ENCODE assay signal across 26 mouse cellular contexts in the genomic region with DNA sequence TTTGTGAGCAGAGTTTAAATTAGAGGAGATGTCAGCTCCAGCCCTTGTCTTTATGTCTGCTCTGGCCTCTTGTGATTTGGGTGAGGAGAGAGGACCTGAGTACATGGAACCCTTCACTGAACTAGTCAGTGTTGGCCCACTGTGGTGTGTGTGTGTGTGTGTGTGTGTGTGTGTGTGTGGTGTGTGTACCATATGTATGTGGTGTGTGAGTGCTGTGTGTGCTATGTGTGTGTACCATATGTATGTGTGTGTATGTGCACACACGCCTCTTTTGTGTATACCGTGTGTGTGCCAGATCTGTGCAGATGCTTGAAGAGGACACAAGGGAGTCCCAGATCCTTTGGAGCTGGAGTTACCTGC. TPM values are rescaled to one million over a fixed set of nuclear protein-coding genes. Genes with fewer than 3 reads are reported as not detected.
DNase-seq lines count a peak whose midpoint lies in the region; ATAC-seq and TF ChIP-seq lines count a peak whose summit lies in the region.
"Had no signal": no experiment of that assay in that cellular context is flagged by ENCODE, and none has a peak within 500 bp of the region (broad histone marks: within the 10 kb centered on the region; RNA-seq: fewer than 3 reads in every experiment).

No protein-coding gene starts in this region.

- peaks cover 40% of the 10 kb centered on the region for H3K4me1 ChIP-seq in forebrain, embryonic 10.5 days
- no peaks in the 10 kb centered on the region for H3K4me1 ChIP-seq in forebrain, postnatal 0 days (ENCODE audit: insufficient read depth)
- peaks cover 15% of the 10 kb centered on the region for H3K4me1 ChIP-seq in forebrain, embryonic 16.5 days (replicated peaks; ENCODE audit: control insufficient read depth, insufficient read depth, low read length)
- H3K4me1 ChIP-seq in hindbrain, postnatal 0 days (ENCODE audit: insufficient read depth, low read length) = peaks cover 20% of the 10 kb centered on the region
- H3K4me1 ChIP-seq in neural tube, embryonic 13.5 days (replicated peaks) = peaks cover 41% of the 10 kb centered on the region
- H3K4me1 ChIP-seq: embryonic facial prominence, embryonic 15.5 days; limb, embryonic 12.5 days had no signal

- 81% methylated on average over 2 of the region's 2 CpGs for whole genome bisulfite sequencing in forebrain, embryonic 10.5 days
- WGBS in forebrain, postnatal 0 days = 66% methylated on average over 2 of the region's 2 CpGs
- WGBS in forebrain, embryonic 16.5 days = 78% methylated on average over 2 of the region's 2 CpGs
- WGBS in hindbrain, postnatal 0 days = 83% methylated on average over 2 of the region's 2 CpGs
- WGBS in neural tube, embryonic 13.5 days = 68% methylated on average over 2 of the region's 2 CpGs

- peak overlapping the region; percentile 57 for H3K27ac ChIP-seq in forebrain, embryonic 10.5 days
- no peak overlapping the region for H3K27ac ChIP-seq in forebrain, postnatal 0 days (ENCODE audit: low read depth, low read length)
- no peak overlapping the region for H3K27ac ChIP-seq in forebrain, embryonic 16.5 days (ENCODE audit: low read length)
- H3K27ac ChIP-seq in hindbrain, postnatal 0 days = peak overlapping the region; percentile 11; the same call in 1 of the 2 replicates
- peak overlapping the region; percentile 80 for H3K27ac ChIP-seq in neural tube, embryonic 13.5 days (replicated peaks)
- H3K27ac ChIP-seq: embryonic facial prominence, embryonic 15.5 days; gastrocnemius, adult 2 months; limb, embryonic 12.5 days; liver, embryonic 14.5 days had no signal

- H3K9ac ChIP-seq in forebrain, postnatal 0 days = no peak overlapping the region
- no peak overlapping the region for H3K9ac ChIP-seq in forebrain, embryonic 16.5 days (replicated peaks; ENCODE audit: low read depth, low read length)
- H3K9ac ChIP-seq in hindbrain, postnatal 0 days (replicated peaks; ENCODE audit: low read length) = no peak overlapping the region
- H3K9ac ChIP-seq in neural tube, embryonic 13.5 days = no peak overlapping the region
- H3K9ac ChIP-seq: embryonic facial prominence, embryonic 15.5 days; heart, embryonic 12.5 days; limb, embryonic 12.5 days; liver, embryonic 14.5 days had no signal

- peaks cover 51% of the 10 kb centered on the region for H3K27me3 ChIP-seq in forebrain, embryonic 10.5 days (ENCODE audit: poor library complexity, severe bottlenecking)
- H3K27me3 ChIP-seq in forebrain, postnatal 0 days (ENCODE audit: insufficient read depth, low read length) = no peaks in the 10 kb centered on the region
- H3K27me3 ChIP-seq in forebrain, embryonic 16.5 days (replicated peaks; ENCODE audit: control insufficient read depth, insufficient read depth, low read length) = no peaks in the 10 kb centered on the region
- no peaks in the 10 kb centered on the region for H3K27me3 ChIP-seq in hindbrain, postnatal 0 days (ENCODE audit: insufficient read depth, low read length)
- no peaks in the 10 kb centered on the region for H3K27me3 ChIP-seq in neural tube, embryonic 13.5 days
- H3K27me3 ChIP-seq: embryonic facial prominence, embryonic 15.5 days; limb, embryonic 12.5 days had no signal

- no peaks in the 10 kb centered on the region for H3K9me3 ChIP-seq in forebrain, embryonic 10.5 days
- no peaks in the 10 kb centered on the region for H3K9me3 ChIP-seq in forebrain, postnatal 0 days (ENCODE audit: low read length)
- H3K9me3 ChIP-seq in forebrain, embryonic 16.5 days (ENCODE audit: control insufficient read depth, low read length) = no peaks in the 10 kb centered on the region
- no peaks in the 10 kb centered on the region for H3K9me3 ChIP-seq in hindbrain, postnatal 0 days (ENCODE audit: low read length)
- H3K9me3 ChIP-seq in neural tube, embryonic 13.5 days = no peaks in the 10 kb centered on the region
- H3K9me3 ChIP-seq: embryonic facial prominence, embryonic 15.5 days; heart, embryonic 12.5 days; limb, embryonic 12.5 days had no signal

- H3K4me2 ChIP-seq in forebrain, postnatal 0 days (ENCODE audit: low read depth) = no peak overlapping the region
- H3K4me2 ChIP-seq in forebrain, embryonic 16.5 days (ENCODE audit: low read length) = no peak overlapping the region
- no peak overlapping the region for H3K4me2 ChIP-seq in hindbrain, postnatal 0 days (ENCODE audit: low read depth, low read length)
- peak overlapping the region; percentile 12; the same call in 1 of the 2 replicates for H3K4me2 ChIP-seq in neural tube, embryonic 13.5 days
- H3K4me2 ChIP-seq: embryonic facial prominence, embryonic 15.5 days; heart, embryonic 12.5 days; limb, embryonic 12.5 days had no signal

- no peak for ATAC-seq in forebrain, postnatal 0 days
- ATAC-seq in forebrain, embryonic 16.5 days = peak; percentile 47
- ATAC-seq in hindbrain, postnatal 0 days = peak; percentile 39; the same call in 1 of the 2 replicates
- peak; percentile 49 for ATAC-seq in neural tube, embryonic 13.5 days (ENCODE audit: low read depth)

- H3K4me3 ChIP-seq in forebrain, embryonic 10.5 days = no peak overlapping the region
- H3K4me3 ChIP-seq in forebrain, postnatal 0 days (ENCODE audit: low read depth, low read length) = no peak overlapping the region
- no peak overlapping the region for H3K4me3 ChIP-seq in forebrain, embryonic 16.5 days (replicated peaks; ENCODE audit: low read length)
- no peak overlapping the region for H3K4me3 ChIP-seq in hindbrain, postnatal 0 days (ENCODE audit: low read length)
- no peak overlapping the region for H3K4me3 ChIP-seq in neural tube, embryonic 13.5 days
- H3K4me3 ChIP-seq: embryonic facial prominence, embryonic 15.5 days; gastrocnemius, adult 2 months; heart, embryonic 12.5 days; limb, embryonic 12.5 days; myocyte had no signal

- no peak for TF ChIP-seq CTCF in forebrain, postnatal 0 days (IDR thresholded peaks at IDR 0.05; ENCODE audit: low read depth)
- no peak for TF ChIP-seq CTCF in hindbrain, postnatal 0 days (IDR thresholded peaks at IDR 0.05; ENCODE audit: low read depth)

- no peaks in the 10 kb centered on the region for H3K36me3 ChIP-seq in forebrain, embryonic 10.5 days (replicated peaks)
- H3K36me3 ChIP-seq in forebrain, postnatal 0 days (ENCODE audit: insufficient read depth) = no peaks in the 10 kb centered on the region
- no peaks in the 10 kb centered on the region for H3K36me3 ChIP-seq in forebrain, embryonic 16.5 days (ENCODE audit: control insufficient read depth, insufficient read depth)
- no peaks in the 10 kb centered on the region for H3K36me3 ChIP-seq in hindbrain, postnatal 0 days (ENCODE audit: insufficient read depth, low read length)
- H3K36me3 ChIP-seq in neural tube, embryonic 13.5 days = no peaks in the 10 kb centered on the region
- H3K36me3 ChIP-seq: embryonic facial prominence, embryonic 15.5 days; heart, embryonic 12.5 days; limb, embryonic 12.5 days had no signal

- DNase-seq in forebrain, embryonic 10.5 days (ENCODE audit: extremely low spot score, low spot score) = no peak
- no peak for DNase-seq in forebrain, postnatal 0 days
- no peak for DNase-seq in hindbrain, postnatal 0 days (ENCODE audit: low spot score)
- no peak for DNase-seq in adrenal gland, adult (ENCODE audit: inconsistent age in 2 of 2, low spot score in 1 of 2)
- no peak for DNase-seq in natural killer cell, adult 2 months (ENCODE audit: low spot score in 2 of 2)
- no peak for DNase-seq in cerebellum, postnatal 10 days
- DNase-seq: adrenal gland, postnatal 10 days; cerebellum, adult 11 months; gastrocnemius, adult 2 months; heart, postnatal 36 days; kidney, adult 11 months; kidney, postnatal 14 days; thymus, adult 18-20 months had no signal

RNA-seq across cellular contexts. Expression of a gene that starts 16.3 kb away (rescaled TPM):
- polyA plus RNA-seq in forebrain, embryonic 10.5 days (2016; fragmentation: Nextera tagmentation; extraction: Ambion mirVana) = 0.30 and 0.33 TPM in 2 replicates
- 10.3 and 11.2 TPM in 2 replicates for total RNA-seq in forebrain, postnatal 0 days (2014; rRNA removed)
- polyA plus RNA-seq in forebrain, postnatal 0 days (2015; fragmentation: Nextera tagmentation; extraction: Ambion mirVana) = 4.5 and 6.3 TPM in 2 replicates
- polyA plus RNA-seq in forebrain, embryonic 16.5 days (2015; fragmentation: Nextera tagmentation; extraction: Ambion mirVana) = 2.7 and 3.4 TPM in 2 replicates
- 23.0 and 26.0 TPM in 2 replicates for total RNA-seq in hindbrain, postnatal 0 days (2014; rRNA removed)
- polyA plus RNA-seq in hindbrain, postnatal 0 days (2015; fragmentation: Nextera tagmentation; extraction: Ambion mirVana) = 11.2 and 11.7 TPM in 2 replicates
- 4.6 and 6.1 TPM in 2 replicates for polyA plus RNA-seq in neural tube, embryonic 13.5 days (2015; fragmentation: Nextera tagmentation; extraction: Ambion mirVana)
- total RNA-seq: common myeloid progenitor, adult 5-6 weeks; granulocyte monocyte progenitor cell, adult 5-6 weeks had no signal

RNA-seq across cellular contexts. Expression of a gene that starts 33.8 kb away (rescaled TPM):
- 49.9 TPM in 2 replicates for polyA plus RNA-seq in forebrain, embryonic 10.5 days (2016; fragmentation: Nextera tagmentation; extraction: Ambion mirVana)
- total RNA-seq in forebrain, postnatal 0 days (2014; rRNA removed) = 4.4 and 4.5 TPM in 2 replicates
- 4.3 and 6.8 TPM in 2 replicates for polyA plus RNA-seq in forebrain, postnatal 0 days (2015; fragmentation: Nextera tagmentation; extraction: Ambion mirVana)
- 13.3 and 13.4 TPM in 2 replicates for polyA plus RNA-seq in forebrain, embryonic 16.5 days (2015; fragmentation: Nextera tagmentation; extraction: Ambion mirVana)
- total RNA-seq in hindbrain, postnatal 0 days (2014; rRNA removed) = 6.2 and 7.7 TPM in 2 replicates
- 7.4 and 7.9 TPM in 2 replicates for polyA plus RNA-seq in hindbrain, postnatal 0 days (2015; fragmentation: Nextera tagmentation; extraction: Ambion mirVana)
- polyA plus RNA-seq in neural tube, embryonic 13.5 days (2015; fragmentation: Nextera tagmentation; extraction: Ambion mirVana) = 9.0 and 10.5 TPM in 2 replicates

RNA-seq across cellular contexts. Expression of a gene that starts 52.6 kb away (rescaled TPM):
- not detected in 2 replicates for polyA plus RNA-seq in forebrain, embryonic 10.5 days (2016; fragmentation: Nextera tagmentation; extraction: Ambion mirVana)
- total RNA-seq in forebrain, postnatal 0 days (2014; rRNA removed) = 0.92 TPM in 1 of 2 replicates, not detected in the other
- not detected in 2 replicates for polyA plus RNA-seq in forebrain, postnatal 0 days (2015; fragmentation: Nextera tagmentation; extraction: Ambion mirVana)
- 0.86 TPM in 1 of 2 replicates, not detected in the other for polyA plus RNA-seq in forebrain, embryonic 16.5 days (2015; fragmentation: Nextera tagmentation; extraction: Ambion mirVana)
- total RNA-seq in hindbrain, postnatal 0 days (2014; rRNA removed) = not detected in 2 replicates
- 0.28 TPM in 1 of 2 replicates, not detected in the other for polyA plus RNA-seq in hindbrain, postnatal 0 days (2015; fragmentation: Nextera tagmentation; extraction: Ambion mirVana)
- not detected in 2 replicates for polyA plus RNA-seq in neural tube, embryonic 13.5 days (2015; fragmentation: Nextera tagmentation; extraction: Ambion mirVana)
- total RNA-seq: adrenal gland, postnatal 10 days; common myeloid progenitor, adult 5-6 weeks; gastrocnemius, adult 2 months; granulocyte monocyte progenitor cell, adult 5-6 weeks; heart, postnatal 36 days; layer of hippocampus, postnatal 10 days had no signal
- polyA plus RNA-seq: brain, embryonic 14.5 days; embryonic facial prominence, embryonic 15.5 days; heart, embryonic 12.5 days; limb, embryonic 12.5 days; liver, embryonic 14.5 days; lung, embryonic 16.5 days; myocyte; urinary bladder, adult 2 months had no signal

Comparison
In these comparisons a context has a peak if more than half of its experiments do, and no peak if none do; other contexts are left out.
1. H3K27ac ChIP-seq: peak in forebrain, embryonic 10.5 days (single experiment), hindbrain, postnatal 0 days (single experiment) and neural tube, embryonic 13.5 days (single experiment); none in forebrain, postnatal 0 days (single experiment) and forebrain, embryonic 16.5 days (single experiment).